Mouse (Mus musculus) heart, postnatal 10 days (tissue): ENCODE data around the gene Gm281. TPM values are rescaled to one million over a fixed set of nuclear protein-coding genes. Genes with fewer than 3 reads are reported as not detected.
A peak's percentile ranks its signal among the peaks of the same experiment; 100 is the strongest.
"Not testable (repeated sequence)": the region's sequence is repeated elsewhere in the genome, so short reads cannot be mapped to it uniquely, and the experiment has no call there.

Experiments
- DNase-seq, 2 experiments: peaks; one replicate each; pipeline ENCODE4 v3.0.0; 2021
- intact Hi-C: fragments of 180-260 bp; cut with DNase I; formaldehyde crosslinking; loops from one replicate; pipeline ENCODE4 v1.15.1; 2025
- total RNA-seq, 2 experiments: library from RNA; stranded (reverse); gene quantifications; 2 replicates each; pipeline ENCODE4 v1.2.3; 2021

Gene Gm281
- total RNA-seq: not detected

GRCm38 (mm10) chr14:13914387-13915082 is at the start of gene Gm281:
Gm281 (minus strand) TSS chr14:13914478.
- intact Hi-C loops: loop anchor here (5.0 kb wide), 1 partner anchor 1337 kb away; no protein-coding TSS in a partner anchor
- DNase-seq: no peak

DNA sequence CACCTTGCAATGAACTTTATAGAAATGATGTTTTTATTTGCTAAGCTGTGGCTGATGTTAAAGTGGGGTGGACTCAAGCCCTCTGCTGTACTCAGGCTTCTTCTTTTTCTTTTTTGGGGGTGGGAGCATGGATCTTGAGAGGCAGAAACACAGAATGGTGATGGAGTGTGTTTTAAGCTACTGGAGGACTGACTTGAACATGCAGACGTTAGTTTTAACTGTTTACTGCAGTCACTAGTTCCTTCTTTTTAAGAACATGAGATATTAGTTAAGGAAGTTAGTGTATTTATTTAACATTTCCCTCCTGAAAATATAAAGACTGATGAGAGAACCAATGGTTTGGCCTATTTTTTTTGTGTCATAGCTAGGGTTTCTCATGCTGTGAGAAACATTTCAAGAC is 49.2 kb upstream of the Gm281 start:
- intact Hi-C loops: loop anchor here (5.0 kb wide), 1 partner anchor 134 kb away; no protein-coding TSS in a partner anchor
- no peak for DNase-seq

DNA sequence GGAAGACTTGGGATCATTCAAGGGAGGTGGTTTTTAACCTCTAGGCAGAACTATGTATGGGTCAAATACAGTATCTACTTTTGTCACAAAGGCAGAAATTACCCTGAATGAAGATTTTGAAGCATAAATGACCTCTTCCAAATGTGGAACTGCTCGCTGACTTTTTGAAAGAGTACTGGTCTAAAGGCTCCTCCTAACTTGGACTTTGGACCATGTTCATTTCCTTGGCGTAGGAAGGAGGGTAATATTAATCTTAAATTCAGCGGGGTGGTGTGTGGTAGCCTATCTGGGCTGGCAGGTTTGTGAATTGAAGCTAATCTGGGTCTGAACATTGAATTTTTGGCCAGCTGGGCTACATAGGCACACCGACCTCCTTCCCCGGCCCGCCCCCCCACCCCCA is 48.2 kb upstream of the Gm281 start:
- DNase-seq: no peak
- intact Hi-C loops: loop anchor here (5.0 kb wide), 1 partner anchor 135 kb away; no protein-coding TSS in a partner anchor

GRCm38 (mm10) chr14:13961401-13962112 is 47.3 kb upstream of the Gm281 start, which contains the start of the genes Atxn7 and Thoc7:
Atxn7 (plus strand) TSS chr14:13961440.
Thoc7 (minus strand) TSS chr14:13961852.
- intact Hi-C loops: loop anchor here (2.0 to 5.0 kb wide), 2 partner anchors 51 to 136 kb away; no protein-coding TSS in a partner anchor
- DNase-seq: peak; percentile 60 to 66

DNA sequence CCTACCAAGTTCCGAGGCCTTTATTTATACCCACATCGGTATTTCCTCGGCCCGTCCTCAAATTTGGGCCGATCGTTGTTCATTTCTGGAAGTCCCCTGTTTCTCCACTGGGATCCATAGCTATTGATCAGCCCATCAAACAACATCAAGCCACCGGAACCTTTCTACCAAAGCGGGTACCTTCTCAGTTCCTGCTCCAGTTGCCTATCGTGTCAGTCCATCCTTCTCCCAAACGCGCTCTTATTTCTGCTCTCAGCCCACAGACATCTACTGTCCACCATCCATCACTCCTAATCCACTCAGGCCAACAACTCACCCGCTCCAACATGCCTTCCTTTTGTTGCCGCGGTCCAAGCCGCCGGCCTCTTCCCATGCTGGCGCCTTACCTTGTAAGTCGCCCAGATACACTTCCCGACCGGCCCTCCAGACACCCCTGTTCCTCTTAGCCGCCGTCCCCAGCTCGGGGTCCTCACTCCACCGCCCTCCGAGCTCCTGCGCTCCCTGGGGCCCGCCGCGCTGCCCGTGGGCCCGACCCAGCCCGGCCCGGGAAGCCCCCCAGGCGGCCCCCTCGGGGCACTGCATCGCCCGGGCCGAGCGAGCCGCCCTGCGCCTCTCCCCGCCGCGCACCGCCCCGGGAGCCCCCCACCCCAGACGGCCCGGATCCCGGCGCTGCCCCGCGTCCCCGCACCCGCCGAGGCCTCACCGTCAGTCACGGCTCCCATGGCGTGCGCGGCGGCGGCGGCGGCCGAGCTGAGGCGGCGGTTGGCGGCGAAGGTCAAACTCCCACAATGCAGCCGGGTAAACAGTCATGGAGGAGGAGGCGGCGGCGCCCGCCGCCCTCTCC is 46.4 kb upstream of the Gm281 start:
- DNase-seq: peak; percentile 74 to 76
- intact Hi-C loops: loop anchor here (2.0 to 5.0 kb wide), 2 partner anchors 52 to 137 kb away; no protein-coding TSS in a partner anchor

- intact Hi-C loops: loop anchor here (2.0 to 5.0 kb wide), 2 partner anchors 53 to 137 kb away; no protein-coding TSS in a partner anchor
- DNase-seq: peak; percentile 29 to 38
Observed at GRCm38 (mm10) chr14:13960079-13960478, 45.8 kb upstream of the Gm281 start.

- intact Hi-C loops, DNase-seq: not testable (repeated sequence)
Observed at GRCm38 (mm10) chr14:13952151-13952550, 37.9 kb upstream of the Gm281 start.

DNA sequence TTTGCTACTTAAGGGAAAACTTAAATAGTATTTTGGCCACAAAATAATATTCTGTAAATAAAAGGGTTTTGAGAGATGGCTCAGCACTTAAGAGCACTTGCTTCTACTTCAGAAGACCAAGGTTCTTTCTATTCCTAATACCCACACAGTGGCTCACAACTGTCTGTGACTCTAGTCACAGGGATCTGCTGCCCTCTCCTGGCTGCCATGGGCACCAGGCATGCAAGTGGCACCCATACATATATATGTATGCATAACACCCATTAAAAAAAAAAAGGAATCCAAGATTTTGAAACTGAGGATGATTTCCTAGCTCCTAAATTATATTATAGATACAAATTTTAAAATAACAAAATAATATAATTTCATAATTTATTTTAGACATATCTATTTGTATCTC is 36.1 kb upstream of the Gm281 start:
- intact Hi-C loops: no loop called here
- DNase-seq: peak; percentile 21 to 26

DNA sequence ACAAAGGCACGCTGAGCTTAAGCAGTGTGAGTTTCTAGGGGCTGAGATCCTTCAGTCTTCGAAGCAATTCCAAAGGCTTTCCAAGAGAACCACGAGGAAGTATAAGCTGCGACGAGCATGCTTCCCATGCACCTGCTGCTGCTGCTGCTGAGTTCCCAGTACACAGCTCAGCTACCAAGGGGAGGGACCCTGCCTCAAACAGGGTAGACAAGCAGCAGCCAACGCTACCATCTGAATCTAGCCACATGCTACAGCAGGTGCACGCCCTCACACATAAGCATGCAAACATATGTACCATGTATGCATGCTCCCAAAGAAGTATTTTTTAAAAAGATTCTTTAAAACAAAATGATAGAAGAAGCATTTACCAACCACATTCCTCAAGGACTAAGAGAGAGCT is 34.1 kb upstream of the Gm281 start:
- no peak for DNase-seq
- intact Hi-C loops: no loop called here

DNA sequence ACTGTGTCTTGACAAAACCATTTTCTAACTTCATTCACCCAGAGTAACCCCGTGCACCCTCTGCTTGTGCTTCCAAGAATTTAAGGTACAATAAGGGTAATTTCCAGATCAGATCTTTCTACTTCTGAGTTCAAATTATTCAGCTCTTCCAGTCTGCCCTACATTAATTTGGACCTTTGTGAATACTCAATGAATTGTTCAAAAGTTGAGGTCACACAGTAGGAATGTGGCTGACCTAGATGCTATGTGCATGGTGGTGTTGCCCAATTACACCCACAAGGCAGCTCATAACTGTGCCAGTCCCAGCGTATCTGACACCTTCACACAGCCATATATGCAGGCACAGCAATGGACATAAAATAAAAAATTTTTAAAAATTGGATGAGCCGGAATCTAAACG is 30.4 kb upstream of the Gm281 start:
- DNase-seq: no peak
- intact Hi-C loops: no loop called here

GRCm38 (mm10) chr14:13934052-13934371 is 19.7 kb upstream of the Gm281 start:
- no peak for DNase-seq
- intact Hi-C loops: no loop called here

DNA sequence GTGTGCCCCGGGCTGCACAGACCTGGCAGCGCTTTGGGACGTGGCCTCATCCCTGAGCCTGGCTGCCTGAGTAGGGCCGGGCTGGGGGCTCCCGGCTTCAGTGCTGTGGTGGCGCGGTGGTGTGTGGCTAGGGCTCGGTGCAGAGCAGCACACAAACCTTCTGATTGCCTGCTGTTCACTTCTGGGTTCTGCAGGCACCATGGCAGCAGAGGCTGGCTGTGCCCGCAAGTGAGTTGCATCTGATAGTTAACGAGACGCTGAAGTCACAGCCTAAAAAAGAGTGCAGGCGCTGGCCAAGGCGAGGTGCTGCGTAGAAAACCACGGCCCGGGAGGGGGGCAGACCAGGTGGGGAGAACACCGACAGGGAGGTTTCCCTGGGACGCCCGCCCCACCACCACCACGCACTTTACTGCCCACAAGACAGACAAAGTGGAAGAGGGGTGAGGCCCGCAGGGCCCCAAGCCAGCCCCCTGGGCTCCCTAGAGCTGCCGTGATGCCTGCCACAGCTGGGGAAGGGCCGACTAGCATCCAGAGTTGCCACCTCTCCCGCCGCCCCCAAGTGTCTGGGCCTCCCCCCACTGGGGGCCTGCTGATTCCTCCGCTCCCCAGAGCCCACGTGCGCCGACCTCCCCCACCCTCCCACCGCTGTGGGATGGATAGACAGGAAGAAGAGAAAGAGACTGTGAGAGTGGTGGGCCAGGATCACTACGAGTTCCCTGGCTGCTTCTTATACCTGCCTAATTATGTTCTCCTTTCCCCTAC is 19.2 kb upstream of the Gm281 start:
- intact Hi-C loops: no loop called here
- no peak for DNase-seq

- intact Hi-C loops: loop anchor here (2.0 to 5.0 kb wide), 2 partner anchors 561 to 1340 kb away; no protein-coding TSS in a partner anchor
- DNase-seq: peak; percentile 62 to 77
Observed at GRCm38 (mm10) chr14:13917630-13918029, 3.4 kb upstream of the Gm281 start.

- intact Hi-C loops: loop anchor here (2.0 to 5.0 kb wide), 2 partner anchors 560 to 1340 kb away; no protein-coding TSS in a partner anchor
- no peak for DNase-seq
Observed at GRCm38 (mm10) chr14:13917208-13917607, 2.9 kb upstream of the Gm281 start.

- intact Hi-C loops: loop anchor here (5.0 kb wide), 1 partner anchor 1338 kb away; no protein-coding TSS in a partner anchor
- no peak for DNase-seq
Observed at GRCm38 (mm10) chr14:13915207-13915606, 929 bp upstream of the Gm281 start.

GRCm38 (mm10) chr14:13910148-13910547 is 4.1 kb downstream of the Gm281 start:
- no peak for DNase-seq
- intact Hi-C loops: no loop called here

DNA sequence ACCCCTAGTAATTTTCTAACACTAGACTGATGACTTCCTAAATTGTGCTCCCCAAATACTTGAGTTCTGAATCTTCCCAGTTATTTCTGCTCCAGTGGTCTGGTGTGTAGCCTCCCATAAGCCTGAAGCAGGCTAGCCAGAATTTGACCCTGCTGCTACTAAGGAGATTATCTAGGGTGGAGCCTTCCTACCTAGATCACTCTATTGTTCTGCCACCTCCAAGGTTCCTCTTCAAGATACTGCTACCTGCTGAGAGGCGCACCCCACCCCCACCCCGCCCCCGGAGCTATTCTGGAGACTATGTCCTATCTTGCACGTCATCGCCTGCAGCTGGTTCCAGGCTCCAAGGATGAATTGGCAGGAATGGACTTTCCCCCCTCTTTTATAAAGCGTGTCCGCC is 7.1 kb downstream of the Gm281 start:
- no peak for DNase-seq
- intact Hi-C loops: no loop called here

DNA sequence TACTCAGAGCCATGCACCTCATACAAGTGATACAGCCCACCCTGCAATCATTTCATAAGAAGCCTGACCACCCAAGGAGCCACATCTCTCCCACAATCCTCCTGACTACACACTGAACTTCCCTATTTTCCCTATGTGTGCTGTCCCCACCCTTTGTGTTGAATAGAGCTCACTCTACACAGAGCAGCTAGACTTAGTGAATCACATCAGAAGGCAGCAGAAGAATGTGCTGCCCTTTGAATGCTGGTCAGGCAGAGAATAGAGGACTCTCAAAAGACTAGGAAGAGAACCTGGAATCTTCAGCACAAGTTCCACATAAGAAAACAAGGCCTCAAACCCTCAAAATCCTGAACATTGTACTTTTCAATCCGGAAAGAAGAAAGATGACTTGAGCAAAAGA is 7.8 kb downstream of the Gm281 start:
- DNase-seq: no peak
- intact Hi-C loops: no loop called here

GRCm38 (mm10) chr14:13901611-13902067 is 12.6 kb downstream of the Gm281 start:
- intact Hi-C loops: loop anchor here (1.0 kb wide), 1 partner anchor 545 kb away; no protein-coding TSS in a partner anchor
- peak; percentile 43 to 60 for DNase-seq

- intact Hi-C loops: no loop called here
- no peak for DNase-seq
Observed at GRCm38 (mm10) chr14:13895198-13895597, 19.1 kb downstream of the Gm281 start.
